Mouse (Mus musculus): ENCODE measurements around the gene Ccdc137. TPM values are rescaled to one million over a fixed set of nuclear protein-coding genes. Genes with fewer than 3 reads are reported as not detected.

The Ccdc137 gene
- polyA plus RNA-seq, 1 experiment from 2014 or later: 19.9 TPM

GRCm38 (mm10) chr11:120492878-120493203, 34.9 kb downstream of the Ccdc137 start:
- Histone ChIP-seq H3K9me3 (ENCODE audit: control insufficient read depth, low read length) (no peaks in the 10 kb centered on the region), H3K4me3 (replicated peaks; ENCODE audit: low read length) (peak overlapping the region; percentile 77), H3K4me2 (replicated peaks) (peak overlapping the region; percentile 86), H3K27ac (peak overlapping the region; percentile 72), H3K36me3 (replicated peaks; ENCODE audit: control insufficient read depth, insufficient read depth) (peaks cover 59% of the 10 kb centered on the region), H3K4me1 (replicated peaks; ENCODE audit: control insufficient read depth, insufficient read depth, low read length) (peaks cover 28% of the 10 kb centered on the region), H3K27me3 (ENCODE audit: control insufficient read depth, insufficient read depth, low read length) (no peaks in the 10 kb centered on the region), H3K9ac (peak overlapping the region; percentile 75)
- DNase-seq (ENCODE audit: low spot score): no peak
- ATAC-seq (ENCODE audit: low FRiP score): no peak
- WGBS: 24% methylated on average over 3 of the region's 3 CpGs

GRCm38 (mm10) chr11:120493351-120493750, 35.4 kb downstream of the Ccdc137 start:
- peak overlapping the region; percentile 72; the same call in 1 of the 2 replicates for H3K27ac ChIP-seq
- no peaks in the 10 kb centered on the region for H3K9me3 ChIP-seq (ENCODE audit: control insufficient read depth, low read length)
- H3K4me1 ChIP-seq (replicated peaks; ENCODE audit: control insufficient read depth, insufficient read depth, low read length): peaks cover 28% of the 10 kb centered on the region
- no peak for ATAC-seq (ENCODE audit: low FRiP score)
- H3K36me3 ChIP-seq (replicated peaks; ENCODE audit: control insufficient read depth, insufficient read depth): peaks cover 59% of the 10 kb centered on the region
- H3K27me3 ChIP-seq (ENCODE audit: control insufficient read depth, insufficient read depth, low read length): no peaks in the 10 kb centered on the region
- H3K9ac ChIP-seq: peak overlapping the region; percentile 75
- DNase-seq (ENCODE audit: low spot score): no peak
- 61% methylated on average over 3 of the region's 3 CpGs for WGBS
- H3K4me2 ChIP-seq (replicated peaks): peak overlapping the region; percentile 86
- peak overlapping the region; percentile 77 for H3K4me3 ChIP-seq (replicated peaks; ENCODE audit: low read length)

GRCm38 (mm10) chr11:120493911-120494310, 36.0 kb downstream of the Ccdc137 start:
- H3K4me1 ChIP-seq (replicated peaks; ENCODE audit: control insufficient read depth, insufficient read depth, low read length): peaks cover 28% of the 10 kb centered on the region
- H3K4me3 ChIP-seq (replicated peaks; ENCODE audit: low read length): no peak overlapping the region
- peak overlapping the region; percentile 75; the same call in 1 of the 2 replicates for H3K9ac ChIP-seq
- no peaks in the 10 kb centered on the region for H3K27me3 ChIP-seq (ENCODE audit: control insufficient read depth, insufficient read depth, low read length)
- WGBS: 91% methylated on average over 3 of the region's 3 CpGs
- ATAC-seq (ENCODE audit: low FRiP score) (no peak), DNase-seq (ENCODE audit: low spot score) (no peak)
- no peak overlapping the region for H3K27ac ChIP-seq
- peaks cover 59% of the 10 kb centered on the region for H3K36me3 ChIP-seq (replicated peaks; ENCODE audit: control insufficient read depth, insufficient read depth)
- H3K9me3 ChIP-seq (ENCODE audit: control insufficient read depth, low read length): no peaks in the 10 kb centered on the region
- peak overlapping the region; percentile 86 for H3K4me2 ChIP-seq (replicated peaks)

DNA sequence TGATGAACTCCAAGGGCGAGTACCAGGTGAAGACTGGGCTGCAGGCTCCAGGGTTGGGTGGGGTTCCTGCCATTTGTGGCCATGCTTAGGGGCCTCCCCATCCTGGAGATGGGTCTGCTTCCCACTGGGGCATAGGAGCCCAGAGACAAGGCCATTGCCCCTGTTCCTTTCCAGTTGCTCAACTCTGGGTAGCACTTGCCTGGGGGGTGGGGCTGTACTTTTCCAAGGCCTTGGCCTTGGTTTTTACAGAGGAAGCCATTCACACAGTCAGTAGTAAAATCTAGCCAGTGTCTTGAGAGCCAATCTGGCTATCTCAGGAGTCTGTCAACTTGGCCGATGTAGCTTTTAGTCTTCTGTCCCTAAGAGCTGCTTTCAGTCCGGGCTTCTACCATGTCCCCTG, 39.5 kb downstream of the Ccdc137 start:
- Histone ChIP-seq H3K4me1 (replicated peaks; ENCODE audit: control insufficient read depth, insufficient read depth, low read length) (peaks cover 16% of the 10 kb centered on the region), H3K9ac (no peak overlapping the region), H3K27me3 (ENCODE audit: control insufficient read depth, insufficient read depth, low read length) (no peaks in the 10 kb centered on the region), H3K36me3 (replicated peaks; ENCODE audit: control insufficient read depth, insufficient read depth) (peaks cover 51% of the 10 kb centered on the region), H3K4me2 (replicated peaks) (no peak overlapping the region), H3K27ac (no peak overlapping the region), H3K9me3 (ENCODE audit: control insufficient read depth, low read length) (no peaks in the 10 kb centered on the region), H3K4me3 (replicated peaks; ENCODE audit: low read length) (no peak overlapping the region)
- ATAC-seq (ENCODE audit: low FRiP score) (no peak), DNase-seq (ENCODE audit: low spot score) (no peak)
- WGBS: 98% methylated on average over 3 of the region's 3 CpGs

DNA sequence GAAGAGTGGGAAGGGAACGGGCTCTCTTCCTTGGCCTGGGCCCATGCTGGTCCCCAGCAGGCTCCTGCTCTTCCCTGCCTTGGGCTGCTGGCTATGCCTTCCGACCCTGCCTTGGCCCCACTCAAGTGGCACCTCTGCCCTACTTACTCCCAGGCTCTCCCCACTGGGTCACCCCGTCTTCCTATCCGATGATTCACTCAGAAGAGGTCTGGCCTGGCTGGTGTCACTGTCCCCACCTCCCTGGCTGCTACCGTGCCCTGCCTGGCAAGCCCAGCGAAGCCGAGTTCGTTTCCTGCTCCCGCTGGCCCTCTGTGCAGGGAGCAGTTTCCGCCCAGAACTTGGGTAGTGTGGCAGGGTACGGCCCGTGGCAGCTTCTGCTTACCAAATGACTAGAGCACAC, 40.3 kb downstream of the Ccdc137 start:
- Histone ChIP-seq H3K4me2 (replicated peaks) (no peak overlapping the region), H3K4me3 (replicated peaks; ENCODE audit: low read length) (no peak overlapping the region), H3K36me3 (replicated peaks; ENCODE audit: control insufficient read depth, insufficient read depth) (peaks cover 51% of the 10 kb centered on the region), H3K9ac (no peak overlapping the region), H3K27ac (no peak overlapping the region), H3K27me3 (ENCODE audit: control insufficient read depth, insufficient read depth, low read length) (no peaks in the 10 kb centered on the region), H3K4me1 (replicated peaks; ENCODE audit: control insufficient read depth, insufficient read depth, low read length) (peaks cover 8% of the 10 kb centered on the region), H3K9me3 (ENCODE audit: control insufficient read depth, low read length) (no peaks in the 10 kb centered on the region)
- WGBS: 94% methylated on average over 12 of the region's 12 CpGs
- ATAC-seq (ENCODE audit: low FRiP score) (no peak), DNase-seq (ENCODE audit: low spot score) (no peak)

DNA sequence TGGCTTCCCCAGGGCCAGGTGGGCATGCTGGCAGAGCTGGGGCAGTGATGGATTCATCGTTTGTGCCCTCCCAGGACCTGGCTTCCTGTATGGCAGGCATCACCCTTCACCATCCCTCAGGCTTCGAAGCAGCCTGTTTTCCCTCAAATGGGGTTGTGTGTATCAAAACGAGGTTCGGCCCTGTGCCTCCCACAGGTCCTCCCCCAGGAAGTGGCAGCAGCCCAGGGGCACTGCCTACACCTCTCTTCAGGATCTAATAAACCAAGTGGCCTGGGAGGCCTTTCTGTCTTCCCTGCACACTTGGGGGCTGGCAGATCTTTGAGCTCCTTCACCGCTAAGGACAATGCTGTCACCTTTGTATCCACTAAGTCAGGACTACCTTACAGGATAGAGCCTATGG, 41.0 kb downstream of the Ccdc137 start:
- H3K27me3 ChIP-seq (ENCODE audit: control insufficient read depth, insufficient read depth, low read length): no peaks in the 10 kb centered on the region
- 90% methylated on average over 5 of the region's 5 CpGs for WGBS
- DNase-seq (ENCODE audit: low spot score): no peak
- H3K36me3 ChIP-seq (replicated peaks; ENCODE audit: control insufficient read depth, insufficient read depth): peaks cover 50% of the 10 kb centered on the region
- ATAC-seq (ENCODE audit: low FRiP score): no peak
- H3K4me1 ChIP-seq (replicated peaks; ENCODE audit: control insufficient read depth, insufficient read depth, low read length): peaks cover 1% of the 10 kb centered on the region; the same call in 1 of the 2 replicates
- no peak overlapping the region for H3K4me2 ChIP-seq (replicated peaks)
- H3K27ac ChIP-seq: no peak overlapping the region
- H3K9me3 ChIP-seq (ENCODE audit: control insufficient read depth, low read length): no peaks in the 10 kb centered on the region
- H3K4me3 ChIP-seq (replicated peaks; ENCODE audit: low read length): no peak overlapping the region
- no peak overlapping the region for H3K9ac ChIP-seq

DNA sequence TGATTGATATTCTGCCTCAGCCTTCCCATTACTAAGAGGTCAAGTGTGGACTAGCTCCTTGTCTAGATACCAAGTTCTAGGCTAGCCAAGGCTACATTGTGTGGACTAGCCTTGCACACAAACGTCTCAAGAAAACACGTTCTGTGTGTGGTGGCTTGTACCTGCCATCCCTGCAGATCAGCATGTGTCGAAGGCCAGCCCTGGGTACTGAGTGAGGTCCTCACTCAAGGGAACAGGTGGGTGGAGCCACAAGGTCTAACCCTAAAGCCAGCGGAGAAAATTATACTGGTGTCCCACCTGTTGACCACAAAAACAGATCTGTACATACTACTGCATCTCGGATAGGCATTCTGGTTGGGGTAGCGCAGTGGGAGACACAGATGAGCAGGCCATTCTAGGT, 42.0 kb downstream of the Ccdc137 start:
- Histone ChIP-seq H3K27ac (no peak overlapping the region), H3K4me1 (replicated peaks; ENCODE audit: control insufficient read depth, insufficient read depth, low read length) (no peaks in the 10 kb centered on the region), H3K27me3 (ENCODE audit: control insufficient read depth, insufficient read depth, low read length) (no peaks in the 10 kb centered on the region), H3K4me2 (replicated peaks) (no peak overlapping the region), H3K4me3 (replicated peaks; ENCODE audit: low read length) (no peak overlapping the region), H3K9me3 (ENCODE audit: control insufficient read depth, low read length) (no peaks in the 10 kb centered on the region), H3K9ac (no peak overlapping the region), H3K36me3 (replicated peaks; ENCODE audit: control insufficient read depth, insufficient read depth) (peaks cover 40% of the 10 kb centered on the region)
- no peak for ATAC-seq (ENCODE audit: low FRiP score)
- DNase-seq (ENCODE audit: low spot score): no peak
- 87% methylated on average over 6 of the region's 6 CpGs for whole genome bisulfite sequencing

DNA sequence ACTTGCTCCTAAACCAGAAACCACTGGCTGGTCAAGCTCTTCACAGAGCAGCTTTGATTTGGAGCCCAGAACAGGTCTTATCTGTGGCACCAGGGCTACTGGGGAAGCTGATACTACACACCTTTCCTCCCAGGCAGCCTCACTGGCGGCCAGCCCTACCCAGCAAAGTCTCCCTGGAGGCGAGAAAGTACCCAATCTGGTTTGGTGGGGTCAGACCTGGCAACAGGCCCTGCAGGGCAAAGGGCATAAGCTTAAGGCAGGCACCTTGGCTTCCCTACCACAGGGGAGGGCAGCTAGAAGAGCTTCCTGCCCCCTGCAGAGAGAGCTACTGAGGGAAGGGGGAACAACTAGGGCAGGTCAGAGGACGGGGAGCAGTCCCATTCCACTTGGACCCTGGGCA, 42.4 kb downstream of the Ccdc137 start:
- no peaks in the 10 kb centered on the region for H3K4me1 ChIP-seq (replicated peaks; ENCODE audit: control insufficient read depth, insufficient read depth, low read length)
- 26% methylated on average over 3 of the region's 3 CpGs for WGBS
- no peak overlapping the region for H3K4me3 ChIP-seq (replicated peaks; ENCODE audit: low read length)
- H3K4me2 ChIP-seq (replicated peaks): no peak overlapping the region
- H3K27me3 ChIP-seq (ENCODE audit: control insufficient read depth, insufficient read depth, low read length): no peaks in the 10 kb centered on the region
- DNase-seq (ENCODE audit: low spot score) (no peak), ATAC-seq (ENCODE audit: low FRiP score) (no peak)
- H3K9ac ChIP-seq: no peak overlapping the region
- no peaks in the 10 kb centered on the region for H3K9me3 ChIP-seq (ENCODE audit: control insufficient read depth, low read length)
- peaks cover 35% of the 10 kb centered on the region for H3K36me3 ChIP-seq (replicated peaks; ENCODE audit: control insufficient read depth, insufficient read depth)
- H3K27ac ChIP-seq: no peak overlapping the region

GRCm38 (mm10) chr11:120501018-120501417, 43.1 kb downstream of the Ccdc137 start:
- WGBS: 73% methylated on average over 6 of the region's 6 CpGs
- H3K27me3 ChIP-seq (ENCODE audit: control insufficient read depth, insufficient read depth, low read length): no peaks in the 10 kb centered on the region
- no peak overlapping the region for H3K27ac ChIP-seq
- no peak overlapping the region for H3K4me2 ChIP-seq (replicated peaks)
- no peaks in the 10 kb centered on the region for H3K4me1 ChIP-seq (replicated peaks; ENCODE audit: control insufficient read depth, insufficient read depth, low read length)
- H3K9ac ChIP-seq: no peak overlapping the region
- DNase-seq (ENCODE audit: low spot score): no peak
- ATAC-seq (ENCODE audit: low FRiP score): no peak
- peaks cover 28% of the 10 kb centered on the region for H3K36me3 ChIP-seq (replicated peaks; ENCODE audit: control insufficient read depth, insufficient read depth)
- no peak overlapping the region for H3K4me3 ChIP-seq (replicated peaks; ENCODE audit: low read length)
- H3K9me3 ChIP-seq (ENCODE audit: control insufficient read depth, low read length): no peaks in the 10 kb centered on the region

DNA sequence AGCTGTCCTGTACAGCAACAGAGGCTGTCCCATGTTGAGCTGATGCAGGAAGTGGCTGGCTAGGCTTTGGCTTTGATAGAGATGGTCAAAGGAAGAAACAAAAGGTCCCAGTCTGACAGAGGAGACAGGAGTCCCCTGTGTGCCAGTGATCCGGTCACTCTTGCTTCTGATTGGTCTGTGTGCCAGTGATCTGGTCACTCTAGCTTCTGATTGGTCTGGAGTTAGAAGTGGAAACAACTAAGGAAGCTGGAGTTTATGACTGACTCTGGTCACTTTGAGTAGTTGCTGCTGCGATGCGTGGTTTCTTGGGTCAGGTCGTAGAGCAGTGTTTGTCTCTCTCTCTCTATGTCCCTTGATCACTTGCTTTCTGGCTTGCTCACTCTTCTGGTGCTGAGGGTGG, 43.8 kb downstream of the Ccdc137 start:
- Histone ChIP-seq H3K4me3 (replicated peaks; ENCODE audit: low read length) (no peak overlapping the region), H3K36me3 (replicated peaks; ENCODE audit: control insufficient read depth, insufficient read depth) (peaks cover 22% of the 10 kb centered on the region), H3K9me3 (ENCODE audit: control insufficient read depth, low read length) (no peaks in the 10 kb centered on the region), H3K9ac (no peak overlapping the region), H3K27me3 (ENCODE audit: control insufficient read depth, insufficient read depth, low read length) (no peaks in the 10 kb centered on the region), H3K4me1 (replicated peaks; ENCODE audit: control insufficient read depth, insufficient read depth, low read length) (no peaks in the 10 kb centered on the region), H3K27ac (no peak overlapping the region), H3K4me2 (replicated peaks) (no peak overlapping the region)
- no peak for ATAC-seq (ENCODE audit: low FRiP score)
- no peak for DNase-seq (ENCODE audit: low spot score)
- WGBS: 84% methylated on average over 4 of the region's 4 CpGs

Measured in hindbrain, embryonic 14.5 days (tissue).